Mouse (Mus musculus) B cell, adult (primary cell): ENCODE measurements around the gene Vcan. TPM values are rescaled to one million over a fixed set of nuclear protein-coding genes. Genes with fewer than 3 reads are reported as not detected.

Experiments
- total RNA-seq: library from RNA; stranded (reverse); gene quantifications from 4 replicates; pipeline ENCODE4 v1.2.4, GENCODE M21; 2023; ENCODE audit not compliant: inconsistent age

The Vcan gene
- 0.21 to 0.51 TPM in 2 of 4 replicates, not detected in the others for total RNA-seq

GRCm38 (mm10) chr13:89741766-89742685, at the start of gene Vcan:
Vcan (minus strand) TSS chr13:89742509.

Other genes starting within 250 kb of the Vcan start
- not detected in 4 replicates for gene Hapln1, start 202.7 kb downstream of the Vcan start, total RNA-seq